Mouse (Mus musculus): ENCODE data around the gene Prr3. TPM values are rescaled to one million over a fixed set of nuclear protein-coding genes. Genes with fewer than 3 reads are reported as not detected.

Gene Prr3
- total and polyA plus RNA-seq, 3 experiments = 11.4 to 49.4 (median 33.1) TPM

GRCm38 (mm10) chr17:35996949-35997348 is 16.9 kb upstream of the Prr3 start:
- DNase-seq (ENCODE audit: low spot score) (peak; percentile 75), ATAC-seq (ENCODE audit: extremely low read depth, insufficient number of reproducible peaks, low FRiP score, poor library complexity, severe bottlenecking) (peak; percentile 31; the same call in 1 of the 2 replicates)
- H3K4me3 ChIP-seq (ENCODE audit: low read depth, low read length) = no peak overlapping the region; the same call in 1 of the 2 replicates
- H3K9me3 ChIP-seq (replicated peaks) = peaks cover 13% of the 10 kb centered on the region
- peaks cover 24% of the 10 kb centered on the region for H3K36me3 ChIP-seq (replicated peaks)
- H3K27me3 ChIP-seq (ENCODE audit: insufficient read depth, low read length) = no peaks in the 10 kb centered on the region
- H3K4me1 ChIP-seq (ENCODE audit: insufficient read depth, low read depth, low read length) = peaks cover 82% of the 10 kb centered on the region
- no peak for TF ChIP-seq GATA2 (IDR thresholded peaks at IDR 0.05; ENCODE audit: borderline replicate concordance, low read depth, low read length)
- TF ChIP-seq CTCF (IDR thresholded peaks at IDR 0.05; ENCODE audit: low read depth, low read length) = peak; percentile 100

- Histone ChIP-seq H3K27me3 (ENCODE audit: insufficient read depth, low read length) (no peaks in the 10 kb centered on the region), H3K36me3 (replicated peaks) (peaks cover 16% of the 10 kb centered on the region), H3K9me3 (replicated peaks) (no peaks in the 10 kb centered on the region), H3K4me1 (ENCODE audit: insufficient read depth, low read depth, low read length) (peaks cover 66% of the 10 kb centered on the region), H3K4me3 (ENCODE audit: low read depth, low read length) (peak overlapping the region; percentile 70)
- DNase-seq (ENCODE audit: low spot score) (peak; percentile 20), ATAC-seq (ENCODE audit: extremely low read depth, insufficient number of reproducible peaks, low FRiP score, poor library complexity, severe bottlenecking) (no peak)
- no peak for TF ChIP-seq CTCF (IDR thresholded peaks at IDR 0.05; ENCODE audit: low read depth, low read length)
- TF ChIP-seq GATA2 (IDR thresholded peaks at IDR 0.05; ENCODE audit: borderline replicate concordance, low read depth, low read length) = no peak
- TF ChIP-seq POLR2AphosphoS5 (IDR thresholded peaks at IDR 0.05; ENCODE audit: insufficient replicate concordance, low read depth, low read length) = no peak
- no peak for TF ChIP-seq GATA1 (IDR thresholded peaks at IDR 0.05; ENCODE audit: borderline replicate concordance, low read length)
- no peak for TF ChIP-seq TAL1 (conservative IDR thresholded peaks at IDR 0.05; ENCODE audit: low read depth, low read length)
Measured at GRCm38 (mm10) chr17:35994879-35995240, 14.8 kb upstream of the Prr3 start.

DNA sequence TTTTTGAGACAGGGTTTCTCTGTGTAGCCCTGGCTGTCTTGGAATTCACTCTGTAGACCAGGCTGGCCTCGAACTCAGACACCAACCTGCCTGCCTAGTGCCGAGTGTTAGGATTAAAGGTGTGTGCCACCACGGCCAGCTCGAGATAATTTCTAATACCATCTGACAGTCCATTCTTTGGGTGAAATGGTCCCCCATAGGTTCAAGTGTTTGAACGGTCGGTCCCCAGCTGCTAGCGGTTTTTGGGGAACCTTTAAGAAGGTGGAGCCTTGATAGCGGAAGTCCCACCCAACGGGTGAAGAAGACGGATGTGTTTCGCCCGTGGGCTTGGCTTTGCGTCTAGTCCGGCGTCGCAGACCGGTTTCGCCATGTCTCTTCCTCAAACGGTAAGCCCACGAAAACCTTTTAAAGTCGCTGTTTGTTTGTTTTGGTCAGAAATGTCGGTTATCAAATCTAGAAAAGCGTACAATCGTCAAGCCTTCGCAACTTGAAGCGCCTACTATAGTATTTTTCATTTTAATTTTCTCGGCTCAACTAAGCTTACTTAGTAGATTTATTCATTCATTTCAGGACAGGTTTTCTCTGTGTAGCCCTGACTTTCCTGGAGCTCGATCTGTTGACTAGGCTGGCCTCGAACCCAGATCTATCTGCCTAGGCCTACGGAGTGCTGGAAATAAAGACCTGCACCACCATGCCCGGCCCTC is 14.3 kb upstream of the Prr3 start:
- TF ChIP-seq CTCF (IDR thresholded peaks at IDR 0.05; ENCODE audit: low read depth, low read length) (no peak), GATA2 (IDR thresholded peaks at IDR 0.05; ENCODE audit: borderline replicate concordance, low read depth, low read length) (no peak)
- Histone ChIP-seq H3K36me3 (replicated peaks) (peaks cover 18% of the 10 kb centered on the region), H3K4me3 (ENCODE audit: low read depth, low read length) (peak overlapping the region; percentile 70), H3K4me1 (ENCODE audit: insufficient read depth, low read depth, low read length) (peaks cover 62% of the 10 kb centered on the region), H3K27me3 (ENCODE audit: insufficient read depth, low read length) (no peaks in the 10 kb centered on the region), H3K9me3 (replicated peaks) (no peaks in the 10 kb centered on the region)
- ATAC-seq (ENCODE audit: extremely low read depth, insufficient number of reproducible peaks, low FRiP score, poor library complexity, severe bottlenecking) = peak; percentile 56
- peak; percentile 74 for DNase-seq (ENCODE audit: low spot score)

- DNase-seq (ENCODE audit: low spot score) = peak; percentile 70
- TF ChIP-seq GATA1 (IDR thresholded peaks at IDR 0.05; ENCODE audit: borderline replicate concordance, low read length) (no peak), TAL1 (conservative IDR thresholded peaks at IDR 0.05; ENCODE audit: low read depth, low read length) (no peak), GATA2 (IDR thresholded peaks at IDR 0.05; ENCODE audit: borderline replicate concordance, low read depth, low read length) (no peak), CTCF (IDR thresholded peaks at IDR 0.05; ENCODE audit: low read depth, low read length) (peak; percentile 99), POLR2AphosphoS5 (IDR thresholded peaks at IDR 0.05; ENCODE audit: insufficient replicate concordance, low read depth, low read length) (no peak)
Measured at GRCm38 (mm10) chr17:35993675-35994074, 13.6 kb upstream of the Prr3 start.

GRCm38 (mm10) chr17:35991781-35992180 is 11.7 kb upstream of the Prr3 start:
- Histone ChIP-seq H3K4me1 (ENCODE audit: insufficient read depth, low read depth, low read length) (peaks cover 48% of the 10 kb centered on the region), H3K4me3 (ENCODE audit: low read depth, low read length) (no peak overlapping the region), H3K27me3 (ENCODE audit: insufficient read depth, low read length) (no peaks in the 10 kb centered on the region), H3K36me3 (replicated peaks) (peaks cover 39% of the 10 kb centered on the region), H3K9me3 (replicated peaks) (no peaks in the 10 kb centered on the region)
- TF ChIP-seq CTCF (IDR thresholded peaks at IDR 0.05; ENCODE audit: low read depth, low read length) = no peak
- TF ChIP-seq POLR2AphosphoS5 (IDR thresholded peaks at IDR 0.05; ENCODE audit: insufficient replicate concordance, low read depth, low read length) = no peak
- TF ChIP-seq GATA2 (IDR thresholded peaks at IDR 0.05; ENCODE audit: borderline replicate concordance, low read depth, low read length) = no peak
- no peak for TF ChIP-seq TAL1 (conservative IDR thresholded peaks at IDR 0.05; ENCODE audit: low read depth, low read length)
- TF ChIP-seq GATA1 (IDR thresholded peaks at IDR 0.05; ENCODE audit: borderline replicate concordance, low read length) = no peak
- no peak for DNase-seq (ENCODE audit: low spot score)
- no peak for ATAC-seq (ENCODE audit: extremely low read depth, insufficient number of reproducible peaks, low FRiP score, poor library complexity, severe bottlenecking)

More at GRCm38 (mm10) chr17:35993675-35994074, 13.6 kb upstream of the Prr3 start:
- peaks cover 21% of the 10 kb centered on the region for H3K36me3 ChIP-seq (replicated peaks)
- H3K27me3 ChIP-seq (ENCODE audit: insufficient read depth, low read length) = no peaks in the 10 kb centered on the region
- ATAC-seq (ENCODE audit: extremely low read depth, insufficient number of reproducible peaks, low FRiP score, poor library complexity, severe bottlenecking) = peak; percentile 26; the same call in 1 of the 2 replicates
- peaks cover 60% of the 10 kb centered on the region for H3K4me1 ChIP-seq (ENCODE audit: insufficient read depth, low read depth, low read length)
- no peaks in the 10 kb centered on the region for H3K9me3 ChIP-seq (replicated peaks)
- H3K4me3 ChIP-seq (ENCODE audit: low read depth, low read length) = peak overlapping the region; percentile 62; the same call in 1 of the 2 replicates

GRCm38 (mm10) chr17:35981776-35982175 is 1.7 kb upstream of the Prr3 start:
- peaks cover 75% of the 10 kb centered on the region for H3K36me3 ChIP-seq (replicated peaks)

More at GRCm38 (mm10) chr17:35981776-35982175, 1.7 kb upstream of the Prr3 start:
- DNase-seq (ENCODE audit: low spot score) = no peak
- H3K4me1 ChIP-seq (ENCODE audit: insufficient read depth, low read depth, low read length) = peaks cover 48% of the 10 kb centered on the region
- no peak overlapping the region for H3K4me3 ChIP-seq (ENCODE audit: low read depth, low read length)
- no peak for TF ChIP-seq TAL1 (conservative IDR thresholded peaks at IDR 0.05; ENCODE audit: low read depth, low read length)
- no peak for TF ChIP-seq POLR2AphosphoS5 (IDR thresholded peaks at IDR 0.05; ENCODE audit: insufficient replicate concordance, low read depth, low read length)
- TF ChIP-seq GATA1 (IDR thresholded peaks at IDR 0.05; ENCODE audit: borderline replicate concordance, low read length) = no peak
- no peak for TF ChIP-seq CTCF (IDR thresholded peaks at IDR 0.05; ENCODE audit: low read depth, low read length)
- no peak for TF ChIP-seq GATA2 (IDR thresholded peaks at IDR 0.05; ENCODE audit: borderline replicate concordance, low read depth, low read length)
- no peaks in the 10 kb centered on the region for H3K9me3 ChIP-seq (replicated peaks)
- no peaks in the 10 kb centered on the region for H3K27me3 ChIP-seq (ENCODE audit: insufficient read depth, low read length)
- ATAC-seq (ENCODE audit: extremely low read depth, insufficient number of reproducible peaks, low FRiP score, poor library complexity, severe bottlenecking) = no peak

All from G1E (cell line).